Mouse (Mus musculus) heart, embryonic 11.5 days (tissue): ENCODE measurements around the gene Serpina3c. TPM values are rescaled to one million over a fixed set of nuclear protein-coding genes. Genes with fewer than 3 reads are reported as not detected.

Source experiments
- ATAC-seq: fragments of 200-750 bp; cut with Nextera tagmentation; replicated peaks from 2 replicates; pipeline ENCODE4 v1.8.0; 2017; ENCODE audit warnings: moderate library complexity; ENCODE audit not compliant: insufficient number of reproducible peaks, low FRiP score, low TSS enrichment
- H3K27ac ChIP-seq: fragments of 300-500 bp; sonication (generic); 2 replicates; pipeline ENCODE4 v1.5.1; 2014; ENCODE audit warnings: mild to moderate bottlenecking, low read depth, low read length
- H3K27me3 ChIP-seq: fragments of 300-500 bp; sonication (generic); 2 replicates; pipeline ENCODE4 v1.6.1; 2014; ENCODE audit warnings: mild to moderate bottlenecking, low read length, mixed read lengths; ENCODE audit not compliant: control insufficient read depth, insufficient read depth
- H3K36me3 ChIP-seq: fragments of 300-500 bp; sonication (generic); 2 replicates; pipeline ENCODE4 v1.6.1; 2014; ENCODE audit warnings: mild to moderate bottlenecking, low read length, moderate library complexity, mixed read lengths; ENCODE audit not compliant: control insufficient read depth, insufficient read depth
- H3K4me1 ChIP-seq: fragments of 300-500 bp; sonication (generic); 2 replicates; pipeline ENCODE4 v1.6.1; 2014; ENCODE audit warnings: low read length; ENCODE audit not compliant: control insufficient read depth, insufficient read depth
- H3K4me2 ChIP-seq: fragments of 300-500 bp; sonication (generic); 2 replicates; pipeline ENCODE4 v1.6.1; 2014; ENCODE audit warnings: mild to moderate bottlenecking, moderate library complexity
- H3K4me3 ChIP-seq: fragments of 300-500 bp; sonication (generic); 2 replicates; pipeline ENCODE4 v1.5.1; 2014; ENCODE audit warnings: low read depth, low read length
- H3K9ac ChIP-seq: fragments of 300-500 bp; sonication (generic); 2 replicates; pipeline ENCODE4 v1.6.1; 2014; ENCODE audit warnings: mild to moderate bottlenecking, low read depth, low read length, moderate library complexity
- H3K9me3 ChIP-seq: fragments of 300-500 bp; sonication (generic); replicated peaks from 2 replicates; pipeline ENCODE4 v1.6.1; 2016; ENCODE audit warnings: low read length; ENCODE audit not compliant: control insufficient read depth
- WGBS: fragments of 180-500 bp; shearing (Covaris S2); extraction: QIAGEN DNeasy Blood & Tissue Kit; methylation state at CpG from one replicate; pipeline ENCODE4 v1.1.7; 2014; ENCODE audit not compliant: insufficient replicate concordance; 5-methylcytosine and 5-hydroxymethylcytosine counted together
- polyA plus RNA-seq: library from polyadenylated mRNA; unstranded; fragments of >200 nt; fragmentation: Nextera tagmentation; extraction: Ambion mirVana; gene quantifications from 2 replicates; pipeline ENCODE4 v1.2.1, GENCODE M21; 2014

Serpina3c gene
- polyA plus RNA-seq, 1 experiment from 2014 or later = not detected

DNA sequence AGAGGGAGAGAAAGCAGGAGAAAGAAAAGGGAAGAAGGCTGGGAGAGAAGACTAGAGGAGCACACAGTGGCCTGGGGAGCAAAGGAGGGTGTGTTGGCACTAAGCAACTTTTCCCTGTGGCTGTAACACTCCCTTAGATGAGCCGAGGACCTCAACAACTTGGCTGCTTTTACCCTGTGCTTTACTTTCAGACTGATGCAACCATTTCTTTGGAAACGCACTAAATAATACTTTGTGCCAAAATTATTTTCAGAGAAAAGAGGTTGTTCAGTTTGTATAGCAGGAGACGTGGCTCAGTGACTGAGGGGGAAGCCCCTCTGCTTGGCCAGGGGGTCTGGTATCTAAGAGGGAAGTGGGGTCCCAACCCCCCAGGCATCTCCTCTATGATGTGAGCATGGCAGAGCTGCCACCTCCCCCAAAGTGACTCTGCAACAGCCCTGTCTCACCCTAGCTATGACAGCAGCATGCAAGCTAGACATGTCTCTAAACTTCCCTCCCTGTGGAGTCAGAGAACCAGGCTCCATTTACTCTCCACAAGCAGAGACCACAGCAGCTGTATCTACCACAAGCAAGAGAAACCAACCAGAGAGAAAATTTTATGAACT, 527 bp downstream of the Serpina3c start:
- WGBS = 62% methylated on average over 3 of the region's 3 CpGs
- Histone ChIP-seq H3K4me2 (no peak overlapping the region), H3K27ac (no peak overlapping the region), H3K36me3 (no peaks in the 10 kb centered on the region), H3K27me3 (no peaks in the 10 kb centered on the region), H3K4me3 (no peak overlapping the region), H3K9ac (no peak overlapping the region), H3K4me1 (no peaks in the 10 kb centered on the region), H3K9me3 (no peaks in the 10 kb centered on the region)
- ATAC-seq = no peak

DNA sequence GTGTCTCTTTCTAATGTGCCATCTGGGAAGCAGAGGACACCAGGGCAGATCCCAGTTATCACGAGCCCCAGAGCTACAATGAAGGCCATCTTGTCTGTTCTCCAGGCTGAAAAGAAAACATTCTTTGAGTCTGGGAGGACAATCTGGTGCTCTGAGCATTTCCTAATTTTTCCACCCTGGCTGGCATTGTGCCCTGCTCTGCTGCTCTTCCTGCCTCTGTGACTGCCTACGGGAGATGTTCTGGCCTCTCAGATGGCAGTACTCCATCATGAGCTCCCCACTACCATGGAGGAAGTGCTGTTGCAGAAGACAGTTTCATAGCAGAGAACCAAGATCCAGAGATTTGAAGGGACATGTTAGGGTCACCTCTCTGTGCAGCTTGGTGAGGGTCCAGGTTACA, 1.7 kb downstream of the Serpina3c start:
- Histone ChIP-seq H3K9me3 (no peaks in the 10 kb centered on the region), H3K27ac (no peak overlapping the region), H3K4me3 (no peak overlapping the region), H3K36me3 (no peaks in the 10 kb centered on the region), H3K27me3 (no peaks in the 10 kb centered on the region), H3K4me1 (no peaks in the 10 kb centered on the region), H3K9ac (no peak overlapping the region), H3K4me2 (no peak overlapping the region)
- 64% methylated on average over 2 of the region's 2 CpGs for WGBS
- no peak for ATAC-seq

DNA sequence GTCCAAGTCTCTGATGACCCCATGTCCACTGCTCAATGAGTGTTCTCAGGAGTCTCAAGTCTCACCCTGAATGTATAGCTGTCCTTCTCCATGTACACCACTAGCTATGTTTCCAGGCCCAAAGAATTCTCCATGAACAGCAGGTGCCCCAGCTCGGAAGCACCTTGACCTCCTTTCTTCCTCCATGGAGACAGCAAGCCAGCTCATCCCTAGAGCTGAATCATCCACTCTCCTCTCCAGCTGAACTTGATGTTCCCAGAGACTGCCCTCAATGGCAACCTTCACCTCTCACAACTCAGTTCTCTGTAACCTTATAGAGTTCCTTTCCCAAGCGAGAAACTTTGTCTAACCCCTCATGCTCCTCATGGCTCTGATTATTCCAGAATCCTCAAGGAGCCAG, 8.1 kb downstream of the Serpina3c start:
- H3K36me3 ChIP-seq = no peaks in the 10 kb centered on the region
- WGBS = 79% methylated on average over 2 of the region's 2 CpGs
- no peak for ATAC-seq
- H3K4me1 ChIP-seq = no peaks in the 10 kb centered on the region
- H3K9ac ChIP-seq = no peak overlapping the region
- H3K9me3 ChIP-seq = no peaks in the 10 kb centered on the region
- H3K27ac ChIP-seq = no peak overlapping the region
- no peaks in the 10 kb centered on the region for H3K27me3 ChIP-seq
- H3K4me2 ChIP-seq = no peak overlapping the region
- no peak overlapping the region for H3K4me3 ChIP-seq

DNA sequence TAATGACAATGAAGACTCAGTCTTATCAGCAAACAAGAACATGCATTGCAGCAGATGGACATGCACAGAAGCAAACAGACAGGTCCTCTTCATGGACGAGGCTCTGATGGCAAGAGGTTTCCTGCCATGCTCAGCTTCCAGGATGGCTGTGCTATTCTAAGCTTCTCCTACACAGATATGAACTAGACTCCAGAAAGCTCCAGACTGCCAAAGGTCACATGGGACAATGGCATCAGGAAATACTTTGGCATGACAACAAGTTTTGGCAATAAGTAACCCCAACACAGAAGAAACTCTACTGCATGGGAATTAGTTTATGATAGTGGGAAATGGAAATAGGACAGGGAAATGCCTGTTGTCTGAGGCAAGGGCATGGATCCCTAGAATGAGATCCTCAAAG, 10.4 kb downstream of the Serpina3c start:
- Histone ChIP-seq H3K9me3 (no peaks in the 10 kb centered on the region), H3K4me1 (no peaks in the 10 kb centered on the region), H3K27ac (no peak overlapping the region), H3K36me3 (no peaks in the 10 kb centered on the region), H3K9ac (no peak overlapping the region), H3K27me3 (no peaks in the 10 kb centered on the region), H3K4me3 (no peak overlapping the region), H3K4me2 (no peak overlapping the region)
- ATAC-seq = no peak
- 58% methylated on average over 1 of the region's 1 CpGs for WGBS

DNA sequence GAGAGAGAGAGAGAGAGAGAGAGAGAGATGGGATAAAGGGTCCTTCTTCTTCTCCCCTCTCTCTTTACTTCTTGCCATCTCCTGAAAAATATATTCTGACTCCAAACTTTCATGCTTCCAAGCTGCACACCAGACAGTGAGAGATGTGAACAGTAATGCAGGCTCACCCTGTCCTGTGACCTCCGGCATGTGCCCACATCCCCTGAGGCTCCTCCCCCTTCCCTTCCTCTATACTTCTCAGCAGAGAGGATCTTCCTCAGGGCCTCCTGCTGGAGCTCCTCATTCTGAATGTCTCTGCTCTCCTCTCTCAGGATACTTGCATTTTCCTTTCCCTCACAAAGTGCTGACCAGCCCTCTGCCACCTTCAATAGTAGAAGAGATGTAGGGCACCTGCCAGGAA, 11.2 kb downstream of the Serpina3c start:
- Histone ChIP-seq H3K27ac (no peak overlapping the region), H3K9me3 (no peaks in the 10 kb centered on the region), H3K9ac (no peak overlapping the region), H3K4me2 (no peak overlapping the region), H3K4me1 (no peaks in the 10 kb centered on the region), H3K27me3 (no peaks in the 10 kb centered on the region), H3K36me3 (no peaks in the 10 kb centered on the region), H3K4me3 (no peak overlapping the region)
- no peak for ATAC-seq
- 55% methylated on average over 1 of the region's 1 CpGs for WGBS

DNA sequence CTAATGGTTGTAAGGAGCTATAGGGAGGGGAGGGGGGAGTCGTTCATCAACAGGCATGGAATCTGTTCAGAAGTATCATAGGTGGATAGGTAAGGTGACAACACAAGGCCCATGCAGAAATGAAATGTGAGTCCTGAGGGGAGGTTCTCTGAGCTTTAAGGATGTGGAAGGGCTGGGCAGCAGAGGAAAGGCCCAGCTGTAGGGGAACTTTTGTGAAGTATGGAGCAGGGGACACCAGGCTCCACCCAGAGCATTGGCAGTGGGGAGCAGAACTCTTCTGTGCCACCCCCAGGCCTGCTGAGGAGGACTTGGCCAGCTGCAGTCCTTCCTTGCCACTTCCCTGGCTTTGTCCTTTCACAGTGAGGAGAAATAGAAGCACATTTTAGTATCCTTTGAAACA, 12.2 kb downstream of the Serpina3c start:
- 80% methylated on average over 1 of the region's 1 CpGs for WGBS
- Histone ChIP-seq H3K9ac (no peak overlapping the region), H3K36me3 (no peaks in the 10 kb centered on the region), H3K4me2 (no peak overlapping the region), H3K4me3 (no peak overlapping the region), H3K4me1 (no peaks in the 10 kb centered on the region), H3K27me3 (no peaks in the 10 kb centered on the region), H3K27ac (no peak overlapping the region), H3K9me3 (no peaks in the 10 kb centered on the region)
- ATAC-seq = no peak

DNA sequence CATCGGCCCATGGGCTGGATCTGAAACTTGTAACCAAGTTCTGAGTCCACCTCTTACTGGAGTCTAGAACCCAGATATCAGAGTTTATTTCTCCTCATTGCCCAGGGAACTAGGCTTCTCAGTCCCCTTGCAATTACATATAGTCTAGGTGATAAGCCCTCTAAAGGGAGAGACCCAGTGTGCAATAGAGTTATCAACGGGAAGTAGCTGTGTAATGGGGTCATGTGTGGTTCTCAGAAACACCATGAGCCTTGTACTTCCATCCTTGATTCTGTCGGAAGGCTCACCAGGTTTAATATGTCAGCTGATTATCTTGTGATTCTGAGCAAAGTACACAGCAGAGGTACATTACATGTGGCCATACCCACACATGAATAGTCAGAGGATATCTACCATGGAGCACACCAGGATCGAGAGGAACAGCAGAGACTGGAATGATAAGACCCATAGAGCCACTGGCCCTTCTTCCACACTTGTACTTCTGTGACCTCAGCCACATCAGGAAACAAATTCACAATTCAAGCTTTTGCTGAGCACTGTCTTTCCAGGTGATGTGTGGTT, 13.0 kb downstream of the Serpina3c start:
- Histone ChIP-seq H3K27ac (no peak overlapping the region), H3K4me1 (no peaks in the 10 kb centered on the region), H3K4me2 (no peak overlapping the region), H3K4me3 (no peak overlapping the region), H3K36me3 (no peaks in the 10 kb centered on the region), H3K9ac (no peak overlapping the region), H3K9me3 (no peaks in the 10 kb centered on the region), H3K27me3 (no peaks in the 10 kb centered on the region)
- no peak for ATAC-seq
- 80% methylated on average over 4 of the region's 4 CpGs for WGBS

DNA sequence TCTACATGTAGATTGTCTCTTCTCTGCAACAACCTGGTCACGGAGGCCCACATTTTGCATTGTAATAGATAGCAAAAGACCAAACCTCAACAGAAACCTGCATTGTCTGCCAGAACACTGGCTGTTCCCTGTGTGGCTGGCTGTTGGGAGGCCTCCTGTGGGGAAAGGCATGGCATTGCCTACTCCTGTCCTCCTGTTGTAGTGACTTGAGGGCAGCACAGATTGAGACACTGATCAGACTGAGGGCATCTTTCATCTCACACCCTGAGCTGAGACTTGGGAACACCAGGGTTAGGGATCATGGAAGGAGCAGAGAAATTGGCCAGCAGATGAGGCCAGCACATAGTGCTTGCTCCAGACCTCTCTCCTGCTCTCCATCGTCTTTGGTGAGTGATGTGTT, 15.5 kb downstream of the Serpina3c start:
- Histone ChIP-seq H3K4me3 (no peak overlapping the region), H3K9ac (no peak overlapping the region), H3K27me3 (no peaks in the 10 kb centered on the region), H3K27ac (no peak overlapping the region), H3K9me3 (no peaks in the 10 kb centered on the region), H3K4me2 (no peak overlapping the region), H3K36me3 (no peaks in the 10 kb centered on the region), H3K4me1 (no peaks in the 10 kb centered on the region)
- WGBS = 68% methylated on average over 2 of the region's 2 CpGs
- no peak for ATAC-seq

DNA sequence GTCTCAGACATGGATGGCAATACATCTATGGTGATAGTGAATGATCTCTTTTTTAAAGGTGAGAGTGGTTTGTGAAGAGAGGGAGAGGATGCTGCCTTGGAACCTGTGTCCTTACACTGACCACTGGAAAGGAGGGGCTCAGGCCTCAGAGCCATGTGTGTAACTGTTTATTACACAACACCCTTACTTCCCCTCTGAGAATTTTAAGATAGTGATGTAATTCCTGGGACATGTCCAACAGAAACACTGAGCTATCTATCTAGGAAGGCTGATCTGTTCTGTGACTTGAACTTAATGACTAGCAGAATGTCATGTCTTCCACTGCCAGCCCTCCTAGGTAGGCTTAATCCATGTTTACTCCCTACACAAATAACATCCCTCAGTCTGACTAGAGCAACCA, 22.6 kb downstream of the Serpina3c start:
- H3K4me2 ChIP-seq = no peak overlapping the region
- no peaks in the 10 kb centered on the region for H3K4me1 ChIP-seq
- H3K9me3 ChIP-seq = no peaks in the 10 kb centered on the region
- no peaks in the 10 kb centered on the region for H3K27me3 ChIP-seq
- no peak overlapping the region for H3K27ac ChIP-seq
- ATAC-seq = no peak
- H3K4me3 ChIP-seq = no peak overlapping the region
- H3K9ac ChIP-seq = no peak overlapping the region
- H3K36me3 ChIP-seq = no peaks in the 10 kb centered on the region
